Mouse (Mus musculus) hindbrain, embryonic 14.5 days (tissue): Measurements from ENCODE around the gene Mob1a. TPM values are rescaled to one million over a fixed set of nuclear protein-coding genes. Genes with fewer than 3 reads are reported as not detected.

Experiments used
- ATAC-seq: fragments of 200-750 bp; cut with Nextera tagmentation; 2 replicates; pipeline ENCODE4 v1.8.0; 2017; ENCODE audit warnings: moderate number of reproducible peaks, mild to moderate bottlenecking, moderate TSS enrichment, moderate library complexity; ENCODE audit not compliant: low FRiP score
- DNase-seq: peaks from one replicate; pipeline ENCODE4 v3.0.0-alpha.2; 2015; ENCODE audit warnings: low spot score
- H3K27ac ChIP-seq: fragments of 300-500 bp; sonication (generic); 2 replicates; pipeline ENCODE4 v1.5.1; 2014; ENCODE audit warnings: mild to moderate bottlenecking, moderate library complexity
- H3K27me3 ChIP-seq: fragments of 300-500 bp; sonication (generic); 2 replicates; pipeline ENCODE4 v1.6.1; 2014; ENCODE audit warnings: mild to moderate bottlenecking, low read length, mixed read lengths; ENCODE audit not compliant: control insufficient read depth, insufficient read depth
- H3K36me3 ChIP-seq: fragments of 300-500 bp; sonication (generic); replicated peaks from 2 replicates; pipeline ENCODE4 v1.6.1; 2014; ENCODE audit not compliant: control insufficient read depth, insufficient read depth
- H3K4me1 ChIP-seq: fragments of 300-500 bp; sonication (generic); replicated peaks from 2 replicates; pipeline ENCODE4 v1.6.1; 2014; ENCODE audit warnings: antibody characterized with exemption, low read length, mixed read lengths; ENCODE audit not compliant: control insufficient read depth, insufficient read depth
- H3K4me2 ChIP-seq: fragments of 300-500 bp; sonication (generic); replicated peaks from 2 replicates; pipeline ENCODE4 v1.6.1; 2014; ENCODE audit warnings: mild to moderate bottlenecking, moderate library complexity
- H3K4me3 ChIP-seq: fragments of 300-500 bp; sonication (generic); replicated peaks from 2 replicates; pipeline ENCODE4 v1.5.1; 2014; ENCODE audit warnings: mild to moderate bottlenecking, low read length
- H3K9ac ChIP-seq: fragments of 300-500 bp; sonication (generic); 2 replicates; pipeline ENCODE4 v1.6.1; 2014
- H3K9me3 ChIP-seq: fragments of 300-500 bp; sonication (generic); 2 replicates; pipeline ENCODE4 v1.6.1; 2016; ENCODE audit warnings: low read length; ENCODE audit not compliant: control insufficient read depth
- WGBS: fragments of 180-500 bp; shearing (Covaris S2); extraction: QIAGEN DNeasy Blood & Tissue Kit; methylation state at CpG from one replicate; pipeline ENCODE4 v1.1.7; 2014; 5-methylcytosine and 5-hydroxymethylcytosine counted together
- polyA plus RNA-seq: library from polyadenylated mRNA; unstranded; fragments of >200 nt; fragmentation: Nextera tagmentation; extraction: Ambion mirVana; gene quantifications from 2 replicates; pipeline ENCODE4 v1.2.1, GENCODE M21; 2014

Gene Mob1a
- polyA plus RNA-seq, 1 experiment from 2014 or later = 27.8 TPM

- Histone ChIP-seq H3K4me1 (peaks cover 11% of the 10 kb centered on the region), H3K4me3 (no peak overlapping the region), H3K36me3 (peaks cover 32% of the 10 kb centered on the region), H3K9me3 (no peaks in the 10 kb centered on the region), H3K27me3 (no peaks in the 10 kb centered on the region), H3K27ac (no peak overlapping the region), H3K9ac (no peak overlapping the region), H3K4me2 (no peak overlapping the region)
- DNase-seq (no peak), ATAC-seq (no peak)
- WGBS = 90% methylated on average over 16 of the region's 16 CpGs
These were observed 25.1 kb downstream of the Mob1a start for GRCm38 (mm10) chr6:83350851-83351405.

- no peak overlapping the region for H3K9ac ChIP-seq
- DNase-seq = no peak
These were observed 25.8 kb downstream of the Mob1a start for GRCm38 (mm10) chr6:83351490-83352160.

GRCm38 (mm10) chr6:83352666-83353410 is 27.0 kb downstream of the Mob1a start:
- Histone ChIP-seq H3K4me2 (no peak overlapping the region), H3K4me1 (peaks cover 11% of the 10 kb centered on the region), H3K27ac (no peak overlapping the region), H3K27me3 (no peaks in the 10 kb centered on the region), H3K4me3 (no peak overlapping the region), H3K9ac (no peak overlapping the region), H3K36me3 (peaks cover 32% of the 10 kb centered on the region), H3K9me3 (no peaks in the 10 kb centered on the region)
- WGBS = 93% methylated on average over 24 of the region's 24 CpGs
- DNase-seq = no peak
- ATAC-seq = no peak

More at GRCm38 (mm10) chr6:83351490-83352160, 25.8 kb downstream of the Mob1a start:
- Histone ChIP-seq H3K27ac (no peak overlapping the region), H3K4me1 (peaks cover 11% of the 10 kb centered on the region), H3K4me3 (no peak overlapping the region), H3K27me3 (no peaks in the 10 kb centered on the region), H3K4me2 (no peak overlapping the region), H3K9me3 (no peaks in the 10 kb centered on the region), H3K36me3 (peaks cover 32% of the 10 kb centered on the region)
- 85% methylated on average over 7 of the region's 7 CpGs for WGBS
- no peak for ATAC-seq

- no peak overlapping the region for H3K27ac ChIP-seq
- no peaks in the 10 kb centered on the region for H3K27me3 ChIP-seq
- H3K36me3 ChIP-seq = peaks cover 51% of the 10 kb centered on the region
- ATAC-seq (no peak), DNase-seq (no peak)
- no peaks in the 10 kb centered on the region for H3K9me3 ChIP-seq
- H3K4me3 ChIP-seq = no peak overlapping the region
- no peak overlapping the region for H3K4me2 ChIP-seq
- 87% methylated on average over 9 of the region's 9 CpGs for WGBS
- peaks cover 3% of the 10 kb centered on the region; the same call in 1 of the 2 replicates for H3K4me1 ChIP-seq
- H3K9ac ChIP-seq = no peak overlapping the region
These were observed 29.3 kb downstream of the Mob1a start for GRCm38 (mm10) chr6:83354856-83355781.

- WGBS = 24% methylated on average over 7 of the region's 7 CpGs
- Histone ChIP-seq H3K4me2 (no peak overlapping the region), H3K4me3 (no peak overlapping the region), H3K27me3 (no peaks in the 10 kb centered on the region), H3K36me3 (peaks cover 66% of the 10 kb centered on the region), H3K4me1 (no peaks in the 10 kb centered on the region), H3K9ac (no peak overlapping the region), H3K27ac (no peak overlapping the region), H3K9me3 (no peaks in the 10 kb centered on the region)
- ATAC-seq (peak; percentile 62), DNase-seq (peak; percentile 94)
These were observed 30.8 kb downstream of the Mob1a start for GRCm38 (mm10) chr6:83356569-83357138.

GRCm38 (mm10) chr6:83357436-83357835 is 31.6 kb downstream of the Mob1a start:
- WGBS = 93% methylated on average over 10 of the region's 10 CpGs
- no peaks in the 10 kb centered on the region for H3K9me3 ChIP-seq
- DNase-seq = no peak
- no peaks in the 10 kb centered on the region for H3K27me3 ChIP-seq
- peaks cover 70% of the 10 kb centered on the region for H3K36me3 ChIP-seq
- no peak overlapping the region for H3K4me2 ChIP-seq
- no peak overlapping the region for H3K4me3 ChIP-seq
- H3K9ac ChIP-seq = no peak overlapping the region
- ATAC-seq = no peak
- H3K4me1 ChIP-seq = no peaks in the 10 kb centered on the region
- no peak overlapping the region for H3K27ac ChIP-seq

GRCm38 (mm10) chr6:83361523-83362248 is 35.9 kb downstream of the Mob1a start:
- DNase-seq (no peak), ATAC-seq (no peak)
- Histone ChIP-seq H3K9me3 (no peaks in the 10 kb centered on the region), H3K27me3 (no peaks in the 10 kb centered on the region), H3K4me3 (no peak overlapping the region), H3K9ac (no peak overlapping the region), H3K4me1 (no peaks in the 10 kb centered on the region), H3K36me3 (peaks cover 62% of the 10 kb centered on the region), H3K4me2 (no peak overlapping the region), H3K27ac (no peak overlapping the region)
- 91% methylated on average over 11 of the region's 11 CpGs for WGBS

GRCm38 (mm10) chr6:83363075-83363474 is 37.3 kb downstream of the Mob1a start:
- WGBS = 87% methylated on average over 12 of the region's 12 CpGs

More at GRCm38 (mm10) chr6:83363075-83363474, 37.3 kb downstream of the Mob1a start:
- H3K4me2 ChIP-seq = no peak overlapping the region
- ATAC-seq (no peak), DNase-seq (no peak)
- H3K9ac ChIP-seq = no peak overlapping the region
- no peak overlapping the region for H3K27ac ChIP-seq
- H3K4me3 ChIP-seq = no peak overlapping the region
- H3K4me1 ChIP-seq = no peaks in the 10 kb centered on the region
- no peaks in the 10 kb centered on the region for H3K27me3 ChIP-seq
- H3K9me3 ChIP-seq = no peaks in the 10 kb centered on the region
- H3K36me3 ChIP-seq = peaks cover 75% of the 10 kb centered on the region
